Mouse (Mus musculus) neural tube, embryonic 11.5 days (tissue): ENCODE measurements around the gene Rhog. TPM values are rescaled to one million over a fixed set of nuclear protein-coding genes. Genes with fewer than 3 reads are reported as not detected.

Source experiments
- ATAC-seq: fragments of 200-750 bp; cut with Nextera tagmentation; 2 replicates; pipeline ENCODE4 v1.8.0; 2017; ENCODE audit warnings: moderate number of reproducible peaks, mild to moderate bottlenecking, moderate TSS enrichment, moderate library complexity; ENCODE audit not compliant: insufficient read depth, low FRiP score, low TSS enrichment
- DNase-seq: peaks from one replicate; pipeline ENCODE4 v3.0.0-alpha.2; 2015; ENCODE audit warnings: low spot score
- H3K27ac ChIP-seq: fragments of 300-500 bp; sonication (generic); 2 replicates; pipeline ENCODE4 v1.5.1; 2014; ENCODE audit warnings: low read depth, mild to moderate bottlenecking, low read length
- H3K27me3 ChIP-seq: fragments of 300-500 bp; sonication (generic); 2 replicates; pipeline ENCODE4 v1.6.1; 2014; ENCODE audit warnings: mild to moderate bottlenecking, low read length, mixed read lengths; ENCODE audit not compliant: control insufficient read depth, insufficient read depth
- H3K36me3 ChIP-seq: fragments of 300-500 bp; sonication (generic); 2 replicates; pipeline ENCODE4 v1.6.1; 2014; ENCODE audit warnings: mild to moderate bottlenecking, low read length, moderate library complexity, mixed read lengths; ENCODE audit not compliant: control insufficient read depth, insufficient read depth
- H3K4me1 ChIP-seq: fragments of 300-500 bp; sonication (generic); 2 replicates; pipeline ENCODE4 v1.6.1; 2014; ENCODE audit warnings: low read length, mixed read lengths; ENCODE audit not compliant: control insufficient read depth, insufficient read depth
- H3K4me2 ChIP-seq: fragments of 300-500 bp; sonication (generic); 2 replicates; pipeline ENCODE4 v1.6.1; 2014; ENCODE audit warnings: low read depth, mild to moderate bottlenecking, moderate library complexity
- H3K4me3 ChIP-seq: fragments of 300-500 bp; sonication (generic); 2 replicates; pipeline ENCODE4 v1.5.1; 2014; ENCODE audit warnings: low read depth, low read length
- H3K9ac ChIP-seq: fragments of 300-500 bp; sonication (generic); 2 replicates; pipeline ENCODE4 v1.6.1; 2014; ENCODE audit warnings: mild to moderate bottlenecking, low read length
- H3K9me3 ChIP-seq: fragments of 300-500 bp; sonication (generic); 2 replicates; pipeline ENCODE4 v1.6.1; 2016; ENCODE audit warnings: low read length; ENCODE audit not compliant: control insufficient read depth
- WGBS: fragments of 180-500 bp; shearing (Covaris S2); extraction: QIAGEN DNeasy Blood & Tissue Kit; methylation state at CpG from one replicate; pipeline ENCODE4 v1.1.7; 2014; 5-methylcytosine and 5-hydroxymethylcytosine counted together
- polyA plus RNA-seq: library from polyadenylated mRNA; unstranded; fragments of >200 nt; fragmentation: Nextera tagmentation; extraction: Ambion mirVana; gene quantifications from 2 replicates; pipeline ENCODE4 v1.2.1, GENCODE M21; 2014

Gene Rhog
- polyA plus RNA-seq, 1 experiment from 2014 or later, result 38.8 TPM

GRCm38 (mm10) chr7:102248691-102249404 is 7.0 kb downstream of the Rhog start:
- no peak overlapping the region for H3K27ac ChIP-seq
- H3K4me3 ChIP-seq, result peak overlapping the region; percentile 70
- DNase-seq (no peak), ATAC-seq (no peak)
- no peaks in the 10 kb centered on the region for H3K27me3 ChIP-seq
- peak overlapping the region; percentile 78 for H3K4me2 ChIP-seq
- peaks cover 21% of the 10 kb centered on the region for H3K4me1 ChIP-seq
- 34% methylated on average over 16 of the region's 16 CpGs for WGBS
- no peaks in the 10 kb centered on the region; the same call in 1 of the 2 replicates for H3K36me3 ChIP-seq
- no peaks in the 10 kb centered on the region for H3K9me3 ChIP-seq
- peak overlapping the region; percentile 91 for H3K9ac ChIP-seq

GRCm38 (mm10) chr7:102246956-102247797 is 8.7 kb downstream of the Rhog start:
- no peak overlapping the region; the same call in 1 of the 2 replicates for H3K9ac ChIP-seq
- H3K27ac ChIP-seq, result no peak overlapping the region
- H3K36me3 ChIP-seq, result no peaks in the 10 kb centered on the region; the same call in none of the 2 replicates
- no peaks in the 10 kb centered on the region for H3K27me3 ChIP-seq
- H3K4me3 ChIP-seq, result no peak overlapping the region
- DNase-seq, result no peak
- peaks cover 21% of the 10 kb centered on the region for H3K4me1 ChIP-seq
- H3K9me3 ChIP-seq, result no peaks in the 10 kb centered on the region
- H3K4me2 ChIP-seq, result no peak overlapping the region
- ATAC-seq, result no peak
- WGBS, result 64% methylated on average over 12 of the region's 12 CpGs

- no peak overlapping the region for H3K27ac ChIP-seq
- H3K9ac ChIP-seq, result no peak overlapping the region; the same call in 1 of the 2 replicates
- H3K4me3 ChIP-seq, result no peak overlapping the region
- ATAC-seq, result no peak
- no peak overlapping the region for H3K4me2 ChIP-seq
- H3K4me1 ChIP-seq, result peaks cover 21% of the 10 kb centered on the region
- H3K36me3 ChIP-seq, result peaks cover 2% of the 10 kb centered on the region
- no peak for DNase-seq
- H3K27me3 ChIP-seq, result no peaks in the 10 kb centered on the region
- H3K9me3 ChIP-seq, result no peaks in the 10 kb centered on the region
- WGBS, result 71% methylated on average over 6 of the region's 6 CpGs
These were observed 9.6 kb downstream of the Rhog start for GRCm38 (mm10) chr7:102246265-102246664.

GRCm38 (mm10) chr7:102245775-102246174 is 10.1 kb downstream of the Rhog start:
- no peak for ATAC-seq
- DNase-seq, result no peak
- WGBS, result 10% methylated on average over 1 of the region's 1 CpGs
- Histone ChIP-seq H3K9me3 (no peaks in the 10 kb centered on the region), H3K4me3 (no peak overlapping the region), H3K27ac (no peak overlapping the region), H3K4me2 (no peak overlapping the region), H3K27me3 (no peaks in the 10 kb centered on the region), H3K36me3 (peaks cover 2% of the 10 kb centered on the region), H3K9ac (no peak overlapping the region; the same call in 1 of the 2 replicates), H3K4me1 (peaks cover 21% of the 10 kb centered on the region)

GRCm38 (mm10) chr7:102244782-102245535 is 10.9 kb downstream of the Rhog start:
- H3K4me2 ChIP-seq, result no peak overlapping the region
- H3K9ac ChIP-seq, result no peak overlapping the region
- H3K36me3 ChIP-seq, result peaks cover 2% of the 10 kb centered on the region
- ATAC-seq (no peak), DNase-seq (no peak)
- peaks cover 21% of the 10 kb centered on the region for H3K4me1 ChIP-seq
- no peak overlapping the region for H3K27ac ChIP-seq
- H3K27me3 ChIP-seq, result no peaks in the 10 kb centered on the region
- 91% methylated on average over 3 of the region's 3 CpGs for WGBS
- no peak overlapping the region for H3K4me3 ChIP-seq
- H3K9me3 ChIP-seq, result no peaks in the 10 kb centered on the region

GRCm38 (mm10) chr7:102243870-102244269 is 12.0 kb downstream of the Rhog start:
- DNase-seq (no peak), ATAC-seq (no peak)
- Histone ChIP-seq H3K4me2 (no peak overlapping the region), H3K4me1 (peaks cover 17% of the 10 kb centered on the region), H3K27me3 (no peaks in the 10 kb centered on the region), H3K9ac (no peak overlapping the region), H3K4me3 (no peak overlapping the region), H3K27ac (no peak overlapping the region), H3K36me3 (peaks cover 9% of the 10 kb centered on the region), H3K9me3 (no peaks in the 10 kb centered on the region)
- WGBS, result 84% methylated on average over 2 of the region's 2 CpGs

GRCm38 (mm10) chr7:102242917-102243316 is 12.9 kb downstream of the Rhog start:
- Histone ChIP-seq H3K36me3 (peaks cover 11% of the 10 kb centered on the region), H3K27ac (no peak overlapping the region), H3K9ac (no peak overlapping the region), H3K9me3 (no peaks in the 10 kb centered on the region), H3K4me3 (no peak overlapping the region), H3K4me1 (peaks cover 12% of the 10 kb centered on the region), H3K4me2 (no peak overlapping the region), H3K27me3 (no peaks in the 10 kb centered on the region)
- ATAC-seq, result no peak
- 94% methylated on average over 3 of the region's 3 CpGs for WGBS
- DNase-seq, result no peak

GRCm38 (mm10) chr7:102242371-102242770 is 13.5 kb downstream of the Rhog start:
- no peaks in the 10 kb centered on the region for H3K9me3 ChIP-seq
- H3K27ac ChIP-seq, result no peak overlapping the region
- no peak overlapping the region for H3K9ac ChIP-seq
- H3K4me3 ChIP-seq, result no peak overlapping the region
- 91% methylated on average over 5 of the region's 5 CpGs for WGBS
- ATAC-seq, result no peak
- no peak overlapping the region for H3K4me2 ChIP-seq
- DNase-seq, result no peak
- H3K27me3 ChIP-seq, result no peaks in the 10 kb centered on the region
- peaks cover 11% of the 10 kb centered on the region for H3K36me3 ChIP-seq
- peaks cover 12% of the 10 kb centered on the region for H3K4me1 ChIP-seq
